Comparison of ENCODE assay signal across 8 mouse cellular contexts in genomic region chr10:127739083-127739660, GRCm38 (mm10). TPM values are rescaled to one million over a fixed set of nuclear protein-coding genes. Genes with fewer than 3 reads are reported as not detected.
DNase-seq lines count a peak whose midpoint lies in the region; ATAC-seq and TF ChIP-seq lines count a peak whose summit lies in the region.

Gene Zbtb39, plus strand, starts transcription at chr10:127739538.

- TF ChIP-seq POLR2A in ES-Bruce4 (IDR thresholded peaks at IDR 0.05; ENCODE audit: insufficient read depth, low read length): no peak
- no peak; the same call in 1 of the 2 replicates for TF ChIP-seq POLR2A in olfactory bulb, adult 2 months (IDR thresholded peaks at IDR 0.05; ENCODE audit: insufficient read depth, low read depth, low read length)
- 0 out of 2 replicates have a peak, but pooled peaks have one; percentile 16 for TF ChIP-seq POLR2A in thymus, adult 2 months (IDR thresholded peaks at IDR 0.05; ENCODE audit: control insufficient read depth, extremely low read depth, insufficient read depth, low read length, poor library complexity)

- no peaks in the 10 kb centered on the region for H3K9me3 ChIP-seq in ES-Bruce4 (replicated peaks; ENCODE audit: control insufficient read depth, insufficient read depth, low read length, poor library complexity, severe bottlenecking)
- no peaks in the 10 kb centered on the region for H3K9me3 ChIP-seq in forebrain, embryonic 13.5 days (replicated peaks)
- H3K9me3 ChIP-seq in lung, embryonic 14.5 days (ENCODE audit: low read depth, low read length): no peaks in the 10 kb centered on the region

- peaks cover 21% of the 10 kb centered on the region for H3K36me3 ChIP-seq in ES-Bruce4 (ENCODE audit: control insufficient read depth, insufficient read depth, low read length, poor library complexity, severe bottlenecking)
- H3K36me3 ChIP-seq in forebrain, embryonic 13.5 days (ENCODE audit: poor library complexity, severe bottlenecking): peaks cover 31% of the 10 kb centered on the region
- H3K36me3 ChIP-seq in lung, embryonic 14.5 days (ENCODE audit: insufficient read depth): peaks cover 30% of the 10 kb centered on the region
- peaks cover 19% of the 10 kb centered on the region for H3K36me3 ChIP-seq in thymus, adult 2 months (ENCODE audit: control insufficient read depth, insufficient read depth, low read length)

- no peaks in the 10 kb centered on the region for H3K27me3 ChIP-seq in ES-Bruce4 (ENCODE audit: control insufficient read depth, insufficient read depth, low read length, poor library complexity, severe bottlenecking)
- peaks cover 11% of the 10 kb centered on the region for H3K27me3 ChIP-seq in forebrain, embryonic 13.5 days
- no peaks in the 10 kb centered on the region for H3K27me3 ChIP-seq in lung, embryonic 14.5 days (ENCODE audit: insufficient read depth, low read length)
- no peaks in the 10 kb centered on the region; the same call in 1 of the 2 replicates for H3K27me3 ChIP-seq in thymus, adult 2 months (ENCODE audit: control insufficient read depth, insufficient read depth, low read length)

- WGBS in forebrain, embryonic 13.5 days: 2% methylated on average over 36 of the region's 61 CpGs
- under 1% methylated on average over 41 of the region's 61 CpGs for WGBS in lung, embryonic 14.5 days
- 2% methylated on average over 32 of the region's 61 CpGs for WGBS in olfactory bulb, adult 2 months
- 4% methylated on average over 54 of the region's 61 CpGs for WGBS in thymus, adult 2 months

- peak within 1 kb of the TSS; percentile 87 for H3K4me3 ChIP-seq in ES-Bruce4 (ENCODE audit: low read depth, low read length)
- peak within 1 kb of the TSS; percentile 87 for H3K4me3 ChIP-seq in forebrain, embryonic 13.5 days
- peak within 1 kb of the TSS; percentile 97 for H3K4me3 ChIP-seq in lung, embryonic 14.5 days (ENCODE audit: low read depth, low read length)
- H3K4me3 ChIP-seq in olfactory bulb, adult 2 months (ENCODE audit: insufficient read depth, low read depth, low read length): peak within 1 kb of the TSS; percentile 94
- H3K4me3 ChIP-seq in thymus, adult 2 months (ENCODE audit: control insufficient read depth, insufficient read depth, low read length): peak within 1 kb of the TSS; percentile 50

- peaks cover 1% of the 10 kb centered on the region for H3K4me1 ChIP-seq in ES-Bruce4 (ENCODE audit: control insufficient read depth, insufficient read depth, low read length)
- H3K4me1 ChIP-seq in forebrain, embryonic 13.5 days: peaks cover 16% of the 10 kb centered on the region
- H3K4me1 ChIP-seq in lung, embryonic 14.5 days (ENCODE audit: insufficient read depth): peaks cover 7% of the 10 kb centered on the region; the same call in 1 of the 2 replicates
- H3K4me1 ChIP-seq in olfactory bulb, adult 2 months (ENCODE audit: control insufficient read depth, insufficient read depth, low read length): peaks cover 7% of the 10 kb centered on the region
- H3K4me1 ChIP-seq in thymus, adult 2 months (replicated peaks; ENCODE audit: control insufficient read depth, insufficient read depth, low read length): peaks cover 12% of the 10 kb centered on the region

- peak within 1 kb of the TSS; percentile 66 for H3K4me2 ChIP-seq in forebrain, embryonic 13.5 days
- H3K4me2 ChIP-seq in lung, embryonic 14.5 days: peak within 1 kb of the TSS; percentile 88

- no peak for TF ChIP-seq EP300 in ES-Bruce4 (IDR thresholded peaks at IDR 0.05; ENCODE audit: insufficient read depth, low read depth, low read length)

- TF ChIP-seq CTCF in ES-Bruce4 (IDR thresholded peaks at IDR 0.05; ENCODE audit: low read depth, low read length): peak; percentile 32
- peak; percentile 34 for TF ChIP-seq CTCF in lung, embryonic 14.5 days (IDR thresholded peaks at IDR 0.05; ENCODE audit: low read depth)
- peak; percentile 47 for TF ChIP-seq CTCF in olfactory bulb, adult 2 months (IDR thresholded peaks at IDR 0.05; ENCODE audit: insufficient read depth, low read depth, low read length)
- peak; percentile 77 for TF ChIP-seq CTCF in thymus, adult 2 months (IDR thresholded peaks at IDR 0.05; ENCODE audit: borderline replicate concordance, control insufficient read depth, extremely low read depth, insufficient read depth, low read length, poor library complexity)

- DNase-seq in heart, postnatal 25 days (ENCODE audit: low spot score): peak; percentile 64
- DNase-seq in layer of hippocampus, adult 18-20 months (ENCODE audit: low spot score in 2 of 2): peak; percentile 56 to 72
- DNase-seq in lung, embryonic 14.5 days: peak; percentile 85
- peak; percentile 76 for DNase-seq in thymus, adult 2 months

- H3K27ac ChIP-seq in ES-Bruce4 (ENCODE audit: insufficient read depth, low read length): no peak within 1 kb of the TSS
- H3K27ac ChIP-seq in forebrain, embryonic 13.5 days: peak within 1 kb of the TSS; percentile 72
- H3K27ac ChIP-seq in lung, embryonic 14.5 days (ENCODE audit: low read depth): peak within 1 kb of the TSS; percentile 83
- H3K27ac ChIP-seq in olfactory bulb, adult 2 months (ENCODE audit: insufficient read depth, low read depth, low read length): no peak within 1 kb of the TSS
- no peak within 1 kb of the TSS for H3K27ac ChIP-seq in thymus, adult 2 months (ENCODE audit: control insufficient read depth, insufficient read depth, low read length)

- H3K9ac ChIP-seq in ES-Bruce4 (ENCODE audit: low read depth, poor library complexity, severe bottlenecking): peak within 1 kb of the TSS; percentile 97
- H3K9ac ChIP-seq in forebrain, embryonic 13.5 days: peak within 1 kb of the TSS; percentile 95
- peak within 1 kb of the TSS; percentile 96 for H3K9ac ChIP-seq in lung, embryonic 14.5 days

- peak; percentile 51 for ATAC-seq in cerebellum, adult (ENCODE audit: insufficient number of reproducible peaks, low FRiP score, low TSS enrichment)
- ATAC-seq in forebrain, embryonic 13.5 days: peak; percentile 89
- peak; percentile 84 for ATAC-seq in lung, embryonic 14.5 days (ENCODE audit: insufficient read depth)

- intact Hi-C loops in heart, postnatal 25 days (cut with DNase I): loop anchor here (5.0 kb wide), 2 partner anchors 42 to 97 kb away; partner anchors contain the start of gene Stat6

RNA-seq across cellular contexts. Expression of gene Zbtb39, which starts in this region (rescaled TPM):
- 14.6 and 15.6 TPM in 2 replicates for polyA plus RNA-seq in ES-Bruce4 (2011; ENCODE audit: insufficient read depth, insufficient read length, low read depth, missing spikeins)
- 4.3 TPM in 2 replicates for polyA plus RNA-seq in forebrain, embryonic 13.5 days (2015; fragmentation: Nextera tagmentation; extraction: Ambion mirVana)
- 1 to 10 TPM; 6.8 to 8.3 TPM for total RNA-seq in heart, postnatal 25 days (2021)
- 10 to 100 TPM; 11.2 to 11.8 TPM for total RNA-seq in layer of hippocampus, adult 18-20 months (2021)
- polyA plus RNA-seq in lung, embryonic 14.5 days (2014; fragmentation: Nextera tagmentation; extraction: Ambion mirVana): 4.2 and 4.4 TPM in 2 replicates
- polyA plus RNA-seq in olfactory bulb, adult 2 months (2012; ENCODE audit: insufficient read depth, insufficient read length, low replicate concordance, missing spikeins): not detected in 2 replicates
- 7.4 and 8.3 TPM in 2 replicates for polyA plus RNA-seq in thymus, adult 2 months (2012; rRNA removed)

Comparison
In these comparisons a context has a peak if more than half of its experiments do, and no peak if none do; other contexts are left out.
1. H3K27ac ChIP-seq: peak in forebrain, embryonic 13.5 days (single experiment) and lung, embryonic 14.5 days (single experiment); none in ES-Bruce4 (single experiment), olfactory bulb, adult 2 months (single experiment) and thymus, adult 2 months (single experiment).
2. Peak in every context shown above with its lines, with median percentiles within 50 percentile points of each other: H3K4me3 ChIP-seq, H3K9ac ChIP-seq, CTCF ChIP-seq, ATAC-seq and DNase-seq.